Mouse (Mus musculus) neural tube, embryonic 13.5 days (tissue): Measurements from ENCODE around the gene Stat3. TPM values are rescaled to one million over a fixed set of nuclear protein-coding genes. Genes with fewer than 3 reads are reported as not detected.

ENCODE experiments used
- ATAC-seq: fragments of 200-750 bp; cut with Nextera tagmentation; 2 replicates; pipeline ENCODE4 v1.8.0; 2017; ENCODE audit warnings: low read depth, mild to moderate bottlenecking, moderate TSS enrichment, moderate library complexity
- H3K27ac ChIP-seq: fragments of 300-500 bp; sonication (generic); replicated peaks from 2 replicates; pipeline ENCODE4 v1.5.1; 2015; ENCODE audit warnings: moderate library complexity, mild to moderate bottlenecking, inconsistent platforms
- H3K27me3 ChIP-seq: fragments of 300-500 bp; sonication (generic); 2 replicates; pipeline ENCODE4 v1.6.1; 2015; ENCODE audit warnings: mild to moderate bottlenecking, inconsistent platforms
- H3K36me3 ChIP-seq: fragments of 300-500 bp; sonication (generic); 2 replicates; pipeline ENCODE4 v1.6.1; 2015; ENCODE audit warnings: mild to moderate bottlenecking, inconsistent platforms
- H3K4me1 ChIP-seq: fragments of 300-500 bp; sonication (generic); replicated peaks from 2 replicates; pipeline ENCODE4 v1.6.1; 2015; ENCODE audit warnings: inconsistent platforms
- H3K4me2 ChIP-seq: fragments of 300-500 bp; sonication (generic); 2 replicates; pipeline ENCODE4 v1.6.1; 2015; ENCODE audit warnings: inconsistent platforms, mild to moderate bottlenecking, moderate library complexity
- H3K4me3 ChIP-seq: fragments of 300-500 bp; sonication (generic); 2 replicates; pipeline ENCODE4 v1.5.1; 2015; ENCODE audit warnings: mild to moderate bottlenecking, inconsistent platforms
- H3K9ac ChIP-seq: fragments of 300-500 bp; sonication (generic); 2 replicates; pipeline ENCODE4 v1.6.1; 2015; ENCODE audit warnings: moderate library complexity, mild to moderate bottlenecking, inconsistent platforms
- H3K9me3 ChIP-seq: fragments of 300-500 bp; sonication (generic); 2 replicates; pipeline ENCODE4 v1.6.1; 2016; ENCODE audit warnings: inconsistent platforms
- WGBS: fragments of 180-500 bp; shearing (Covaris S2); methylation state at CpG from one replicate; pipeline ENCODE4 v1.1.7; 2015; 5-methylcytosine and 5-hydroxymethylcytosine counted together
- polyA plus RNA-seq: library from polyadenylated mRNA; unstranded; fragments of >200 nt; fragmentation: Nextera tagmentation; extraction: Ambion mirVana; gene quantifications from 2 replicates; pipeline ENCODE4 v1.2.1, GENCODE M21; 2015

Stat3 gene
- polyA plus RNA-seq, 1 experiment from 2014 or later: 82.3 TPM

- Histone ChIP-seq H3K9ac (0 out of 2 replicates have a peak overlapping the region, but pooled peaks have one; percentile 8), H3K36me3 (no peaks in the 10 kb centered on the region), H3K4me1 (peaks cover 18% of the 10 kb centered on the region), H3K4me3 (no peak overlapping the region), H3K27ac (no peak overlapping the region), H3K27me3 (peaks cover 66% of the 10 kb centered on the region), H3K4me2 (no peak overlapping the region), H3K9me3 (no peaks in the 10 kb centered on the region)
- ATAC-seq: no peak
- 65% methylated on average over 9 of the region's 9 CpGs for WGBS
Observed at GRCm38 (mm10) chr11:100962371-100962911, 23.1 kb upstream of the Stat3 start.

GRCm38 (mm10) chr11:100960540-100960939, 21.2 kb upstream of the Stat3 start:
- 9% methylated on average over 6 of the region's 6 CpGs for WGBS
- peaks cover 48% of the 10 kb centered on the region for H3K27me3 ChIP-seq
- peak; percentile 85 for ATAC-seq
- H3K4me3 ChIP-seq: no peak overlapping the region
- peak overlapping the region; percentile 30 for H3K4me2 ChIP-seq
- H3K36me3 ChIP-seq: no peaks in the 10 kb centered on the region
- peak overlapping the region; percentile 31; the same call in 1 of the 2 replicates for H3K9ac ChIP-seq
- H3K9me3 ChIP-seq: no peaks in the 10 kb centered on the region
- no peak overlapping the region for H3K27ac ChIP-seq
- H3K4me1 ChIP-seq: peaks cover 18% of the 10 kb centered on the region

GRCm38 (mm10) chr11:100959826-100960225, 20.5 kb upstream of the Stat3 start:
- peaks cover 41% of the 10 kb centered on the region for H3K27me3 ChIP-seq
- ATAC-seq: no peak
- H3K4me1 ChIP-seq: peaks cover 18% of the 10 kb centered on the region
- H3K36me3 ChIP-seq: no peaks in the 10 kb centered on the region
- no peak overlapping the region for H3K27ac ChIP-seq
- no peak overlapping the region for H3K9ac ChIP-seq
- H3K9me3 ChIP-seq: no peaks in the 10 kb centered on the region
- no peak overlapping the region for H3K4me3 ChIP-seq
- 35% methylated on average over 3 of the region's 3 CpGs for WGBS
- peak overlapping the region; percentile 50; the same call in 1 of the 2 replicates for H3K4me2 ChIP-seq

GRCm38 (mm10) chr11:100959464-100959810, 20.1 kb upstream of the Stat3 start:
- peaks cover 18% of the 10 kb centered on the region for H3K4me1 ChIP-seq
- WGBS: 4% methylated on average over 14 of the region's 14 CpGs
- ATAC-seq: no peak
- H3K9ac ChIP-seq: no peak overlapping the region
- no peak overlapping the region for H3K27ac ChIP-seq
- H3K27me3 ChIP-seq: peaks cover 37% of the 10 kb centered on the region
- no peaks in the 10 kb centered on the region for H3K9me3 ChIP-seq
- H3K4me2 ChIP-seq: peak overlapping the region; percentile 50
- no peaks in the 10 kb centered on the region for H3K36me3 ChIP-seq
- H3K4me3 ChIP-seq: peak overlapping the region; percentile 26; the same call in 1 of the 2 replicates

GRCm38 (mm10) chr11:100958613-100959463, 19.5 kb upstream of the Stat3 start:
- no peaks in the 10 kb centered on the region for H3K36me3 ChIP-seq
- no peak overlapping the region for H3K27ac ChIP-seq
- no peak; the same call in 1 of the 2 replicates for ATAC-seq
- peak overlapping the region; percentile 50 for H3K4me2 ChIP-seq
- peak overlapping the region; percentile 26 for H3K4me3 ChIP-seq
- no peaks in the 10 kb centered on the region for H3K9me3 ChIP-seq
- 7% methylated on average over 76 of the region's 76 CpGs for WGBS
- peaks cover 18% of the 10 kb centered on the region for H3K4me1 ChIP-seq
- peaks cover 36% of the 10 kb centered on the region for H3K27me3 ChIP-seq
- peak overlapping the region; percentile 54; the same call in 1 of the 2 replicates for H3K9ac ChIP-seq

GRCm38 (mm10) chr11:100957915-100958469, 18.7 kb upstream of the Stat3 start:
- Histone ChIP-seq H3K4me1 (peaks cover 18% of the 10 kb centered on the region), H3K9me3 (no peaks in the 10 kb centered on the region), H3K36me3 (no peaks in the 10 kb centered on the region), H3K4me3 (no peak overlapping the region), H3K4me2 (no peak overlapping the region), H3K27ac (no peak overlapping the region), H3K9ac (no peak overlapping the region), H3K27me3 (peaks cover 36% of the 10 kb centered on the region)
- 35% methylated on average over 6 of the region's 6 CpGs for WGBS
- ATAC-seq: no peak

GRCm38 (mm10) chr11:100957244-100957643, 17.9 kb upstream of the Stat3 start:
- Histone ChIP-seq H3K36me3 (no peaks in the 10 kb centered on the region), H3K27ac (no peak overlapping the region), H3K4me2 (no peak overlapping the region), H3K9me3 (no peaks in the 10 kb centered on the region), H3K27me3 (peaks cover 33% of the 10 kb centered on the region), H3K4me1 (peaks cover 21% of the 10 kb centered on the region), H3K4me3 (no peak overlapping the region), H3K9ac (0 out of 2 replicates have a peak overlapping the region, but pooled peaks have one; percentile 6)
- WGBS: 1% methylated on average over 5 of the region's 5 CpGs
- no peak; the same call in 1 of the 2 replicates for ATAC-seq

GRCm38 (mm10) chr11:100949540-100949939, 10.2 kb upstream of the Stat3 start:
- H3K9me3 ChIP-seq: no peaks in the 10 kb centered on the region
- ATAC-seq: no peak
- H3K27ac ChIP-seq: no peak overlapping the region
- H3K36me3 ChIP-seq: no peaks in the 10 kb centered on the region
- no peaks in the 10 kb centered on the region for H3K27me3 ChIP-seq
- WGBS: 100% methylated on average over 1 of the region's 1 CpGs
- no peak overlapping the region for H3K9ac ChIP-seq
- no peak overlapping the region for H3K4me2 ChIP-seq
- peaks cover 11% of the 10 kb centered on the region; the same call in 1 of the 2 replicates for H3K4me1 ChIP-seq
- no peak overlapping the region for H3K4me3 ChIP-seq

- H3K27me3 ChIP-seq: no peaks in the 10 kb centered on the region; the same call in 1 of the 2 replicates
- H3K4me1 ChIP-seq: peaks cover 11% of the 10 kb centered on the region; the same call in 1 of the 2 replicates
- no peak overlapping the region for H3K27ac ChIP-seq
- no peak overlapping the region for H3K9ac ChIP-seq
- WGBS: 59% methylated on average over 4 of the region's 4 CpGs
- no peaks in the 10 kb centered on the region for H3K36me3 ChIP-seq
- H3K9me3 ChIP-seq: no peaks in the 10 kb centered on the region
- H3K4me2 ChIP-seq: no peak overlapping the region
- no peak for ATAC-seq
- H3K4me3 ChIP-seq: no peak overlapping the region
Observed at GRCm38 (mm10) chr11:100948317-100948716, 9.0 kb upstream of the Stat3 start.

- Histone ChIP-seq H3K9ac (no peak overlapping the region), H3K27ac (no peak overlapping the region), H3K4me1 (peaks cover 11% of the 10 kb centered on the region; the same call in 1 of the 2 replicates), H3K9me3 (no peaks in the 10 kb centered on the region), H3K4me3 (no peak overlapping the region), H3K36me3 (no peaks in the 10 kb centered on the region), H3K27me3 (no peaks in the 10 kb centered on the region; the same call in 1 of the 2 replicates), H3K4me2 (no peak overlapping the region)
- no peak for ATAC-seq
Observed at GRCm38 (mm10) chr11:100947548-100947947, 8.2 kb upstream of the Stat3 start.

GRCm38 (mm10) chr11:100946862-100947261, 7.5 kb upstream of the Stat3 start:
- no peak overlapping the region for H3K9ac ChIP-seq
- no peaks in the 10 kb centered on the region for H3K9me3 ChIP-seq
- no peak overlapping the region for H3K27ac ChIP-seq
- 51% methylated on average over 4 of the region's 4 CpGs for WGBS
- H3K4me1 ChIP-seq: peaks cover 5% of the 10 kb centered on the region; the same call in 1 of the 2 replicates
- no peaks in the 10 kb centered on the region for H3K36me3 ChIP-seq
- H3K4me3 ChIP-seq: no peak overlapping the region
- ATAC-seq: no peak
- no peaks in the 10 kb centered on the region; the same call in 1 of the 2 replicates for H3K27me3 ChIP-seq
- no peak overlapping the region for H3K4me2 ChIP-seq

- Histone ChIP-seq H3K4me2 (no peak overlapping the region), H3K36me3 (no peaks in the 10 kb centered on the region), H3K4me1 (peaks cover 20% of the 10 kb centered on the region), H3K9ac (no peak overlapping the region), H3K27me3 (no peaks in the 10 kb centered on the region; the same call in 1 of the 2 replicates), H3K27ac (no peak overlapping the region), H3K4me3 (no peak overlapping the region), H3K9me3 (no peaks in the 10 kb centered on the region)
- no peak for ATAC-seq
- WGBS: 36% methylated on average over 1 of the region's 1 CpGs
Observed at GRCm38 (mm10) chr11:100942388-100942787, 3.0 kb upstream of the Stat3 start.
